Mouse (Mus musculus): ENCODE data around the gene Prkn.

Prkn gene

GRCm38 (mm10) chr17:11866231-11866630 is 1026.0 kb downstream of the Prkn start:
- no peak for DNase-seq

- no peak for DNase-seq
These were observed 1027.3 kb downstream of the Prkn start for GRCm38 (mm10) chr17:11867334-11868095.

- DNase-seq: no peak
These were observed 1030.4 kb downstream of the Prkn start for GRCm38 (mm10) chr17:11870546-11870945.

GRCm38 (mm10) chr17:11876240-11876639 is 1036.1 kb downstream of the Prkn start:
- DNase-seq: no peak

- no peak for DNase-seq
These were observed 1041.1 kb downstream of the Prkn start for GRCm38 (mm10) chr17:11881110-11881820.

- DNase-seq: no peak
These were observed 1045.4 kb downstream of the Prkn start for GRCm38 (mm10) chr17:11885601-11886000.

GRCm38 (mm10) chr17:11886963-11887362 is 1046.8 kb downstream of the Prkn start:
- DNase-seq: no peak

- no peak for DNase-seq
These were observed 1047.5 kb downstream of the Prkn start for GRCm38 (mm10) chr17:11887591-11888205.

GRCm38 (mm10) chr17:11888806-11889205 is 1048.6 kb downstream of the Prkn start:
- DNase-seq: no peak

GRCm38 (mm10) chr17:11900300-11900699 is 1060.1 kb downstream of the Prkn start:
- DNase-seq: no peak

GRCm38 (mm10) chr17:11901731-11902130 is 1061.5 kb downstream of the Prkn start:
- no peak for DNase-seq

GRCm38 (mm10) chr17:11903001-11903400 is 1062.8 kb downstream of the Prkn start:
- DNase-seq: no peak

- no peak for DNase-seq
These were observed 1070.6 kb downstream of the Prkn start for GRCm38 (mm10) chr17:11910668-11911398.

GRCm38 (mm10) chr17:11912136-11912535 is 1072.0 kb downstream of the Prkn start:
- DNase-seq: no peak

GRCm38 (mm10) chr17:11912872-11913365 is 1072.7 kb downstream of the Prkn start:
- no peak for DNase-seq

GRCm38 (mm10) chr17:11913620-11914019 is 1073.4 kb downstream of the Prkn start:
- no peak for DNase-seq

GRCm38 (mm10) chr17:11914451-11914850 is 1074.3 kb downstream of the Prkn start:
- DNase-seq: no peak

- DNase-seq: no peak
These were observed 1078.1 kb downstream of the Prkn start for GRCm38 (mm10) chr17:11918123-11918801.

- DNase-seq: no peak
These were observed 1079.4 kb downstream of the Prkn start for GRCm38 (mm10) chr17:11919581-11919980.

- no peak for DNase-seq
These were observed 1080.8 kb downstream of the Prkn start for GRCm38 (mm10) chr17:11921026-11921425.

GRCm38 (mm10) chr17:11923989-11924388 is 1083.8 kb downstream of the Prkn start:
- DNase-seq: no peak

- no peak for DNase-seq
These were observed 1086.7 kb downstream of the Prkn start for GRCm38 (mm10) chr17:11926865-11927386.

Data from spleen, adult 18-20 months (tissue).